Mouse (Mus musculus) MEL (cell line): ENCODE results near the gene Lrrc61. TPM values are rescaled to one million over a fixed set of nuclear protein-coding genes. Genes with fewer than 3 reads are reported as not detected.

Source experiments
- DNase-seq: peaks from one replicate; pipeline ENCODE4 v3.0.0; 2011; ENCODE audit warnings: low read depth, low spot score
- H3K27ac ChIP-seq: 2 replicates; pipeline ENCODE4 v1.5.1; 2012; ENCODE audit warnings: low read depth, mild to moderate bottlenecking, control low read depth, low read length, moderate library complexity; ENCODE audit not compliant: control insufficient read depth
- H3K27me3 ChIP-seq, 2 experiments: fragments of 150-350 bp in 1 of 2; sonication (generic) in 1 of 2; 2 replicates each; pipeline ENCODE4 v1.6.1; 2012; ENCODE audit warnings: low read length in 2 of 2, mild to moderate bottlenecking in 2 of 2, improper control_type of control experiment in 1 of 2, moderate library complexity in 1 of 2; ENCODE audit not compliant: insufficient read depth in 2 of 2, control insufficient read depth in 1 of 2
- H3K36me3 ChIP-seq, 2 experiments: 2 replicates each; pipeline ENCODE4 v1.6.1; 2012 to 2014; ENCODE audit warnings: low read length in 2 of 2, improper control_type of control experiment in 1 of 2, inconsistent platforms in 1 of 2, mild to moderate bottlenecking in 1 of 2; ENCODE audit not compliant: insufficient read depth in 2 of 2, control insufficient read depth in 1 of 2
- H3K4me1 ChIP-seq, 2 experiments: fragments of 150-350 bp in 1 of 2; sonication (generic) in 1 of 2; 2 replicates each; pipeline ENCODE4 v1.6.1; 2012; ENCODE audit warnings: low read length in 2 of 2, improper control_type of control experiment in 1 of 2, mild to moderate bottlenecking in 1 of 2; ENCODE audit not compliant: insufficient read depth in 2 of 2, control insufficient read depth in 1 of 2
- H3K4me3 ChIP-seq, 2 experiments: fragments of 150-350 bp in 1 of 2; sonication (generic) in 1 of 2; 2 replicates each; pipeline ENCODE4 v1.5.1; 2012; ENCODE audit warnings: low read depth in 2 of 2, low read length in 2 of 2, mild to moderate bottlenecking in 2 of 2, moderate library complexity in 2 of 2, control low read depth in 1 of 2, improper control_type of control experiment in 1 of 2; ENCODE audit not compliant: control insufficient read depth in 1 of 2, insufficient read depth in 1 of 2
- H3K79me2 ChIP-seq: 2 replicates; pipeline ENCODE4 v1.6.1; 2012; ENCODE audit warnings: mild to moderate bottlenecking, low read length, moderate library complexity; ENCODE audit not compliant: control insufficient read depth, poor library complexity, insufficient read depth
- H3K9ac ChIP-seq: 2 replicates; pipeline ENCODE4 v1.6.1; 2012; ENCODE audit warnings: low read depth, mild to moderate bottlenecking, control low read depth, low read length, moderate library complexity; ENCODE audit not compliant: control insufficient read depth, poor library complexity, severe bottlenecking
- H3K9me3 ChIP-seq: fragments of 150-350 bp; sonication (generic); replicated peaks from 2 replicates; pipeline ENCODE4 v1.6.1; 2012; ENCODE audit warnings: mild to moderate bottlenecking, low read length, improper control_type of control experiment, moderate library complexity; ENCODE audit not compliant: insufficient read depth
- BHLHE40 ChIP-seq: IDR thresholded peaks from 2 replicates; pipeline ENCODE4 v1.6.1; 2012; ENCODE audit warnings: low read depth, mild to moderate bottlenecking, inconsistent platforms, low read length, improper control_type of control experiment, borderline replicate concordance
- CHD2 ChIP-seq: IDR thresholded peaks from 2 replicates; pipeline ENCODE4 v1.6.1; 2011; ENCODE audit warnings: low read length, improper control_type of control experiment
- CTCF ChIP-seq, 3 experiments: IDR thresholded peaks in 2 of 3; conservative IDR thresholded peaks in 1 of 3; 2 replicates each; pipeline ENCODE4 v1.5.1; 2011 to 2012; ENCODE audit warnings: low read length in 3 of 3, low read depth in 2 of 3, mild to moderate bottlenecking in 2 of 3, improper control_type of control experiment in 1 of 3, inconsistent platforms in 1 of 3, mixed read lengths in 1 of 3, moderate library complexity in 1 of 3; ENCODE audit not compliant: control insufficient read depth in 1 of 3, insufficient read depth in 1 of 3, poor library complexity in 1 of 3, severe bottlenecking in 1 of 3
- ELF1 ChIP-seq: IDR thresholded peaks from 2 replicates; pipeline ENCODE4 v1.6.1; 2014; ENCODE audit warnings: low read depth, mild to moderate bottlenecking, inconsistent platforms, low read length, improper control_type of control experiment, moderate library complexity
- EP300 ChIP-seq, 2 experiments: IDR thresholded peaks; 2 replicates each; pipeline ENCODE4 v1.6.1; 2011; ENCODE audit warnings: improper control_type of control experiment in 2 of 2, low read length in 2 of 2, low read depth in 1 of 2, mild to moderate bottlenecking in 1 of 2
- GATA1 ChIP-seq: IDR thresholded peaks from 2 replicates; pipeline ENCODE4 v1.6.1; 2011; ENCODE audit warnings: low read depth, low read length, improper control_type of control experiment
- KAT2A ChIP-seq: conservative IDR thresholded peaks from 2 replicates; pipeline ENCODE4 v1.6.1; 2012; ENCODE audit warnings: low read depth, low read length, improper control_type of control experiment, inconsistent platforms
- MAX ChIP-seq: IDR thresholded peaks from 2 replicates; pipeline ENCODE4 v1.6.1; 2011; ENCODE audit warnings: low read length, improper control_type of control experiment
- MEF2A ChIP-seq: IDR thresholded peaks from 2 replicates; pipeline ENCODE4 v1.6.1; 2014; ENCODE audit warnings: low read depth, mild to moderate bottlenecking, inconsistent platforms, low read length, improper control_type of control experiment; ENCODE audit not compliant: poor library complexity, insufficient replicate concordance, severe bottlenecking; ENCODE audit errors: extremely low read depth
- MXI1 ChIP-seq: IDR thresholded peaks from 2 replicates; pipeline ENCODE4 v1.6.1; 2011; ENCODE audit warnings: mild to moderate bottlenecking, low read depth, low read length, improper control_type of control experiment
- MYB ChIP-seq: IDR thresholded peaks from 2 replicates; pipeline ENCODE4 v1.6.1; 2011; ENCODE audit warnings: mild to moderate bottlenecking, low read depth, low read length, improper control_type of control experiment
- MYC ChIP-seq: IDR thresholded peaks from 2 replicates; pipeline ENCODE4 v1.6.1; 2011; ENCODE audit warnings: low read depth, mild to moderate bottlenecking, low read length, improper control_type of control experiment, moderate library complexity
- NELFE ChIP-seq: IDR thresholded peaks from 2 replicates; pipeline ENCODE4 v1.6.1; 2011; ENCODE audit warnings: low read depth, low read length, improper control_type of control experiment
- NRF1 ChIP-seq: IDR thresholded peaks from 2 replicates; pipeline ENCODE4 v1.6.1; 2014; ENCODE audit warnings: low read depth, mild to moderate bottlenecking, inconsistent platforms, low read length, improper control_type of control experiment, moderate library complexity; ENCODE audit not compliant: poor library complexity, insufficient read depth, severe bottlenecking
- POLR2A ChIP-seq, 2 experiments: IDR thresholded peaks; 2 replicates each; pipeline ENCODE4 v1.6.1; 2011 to 2012; ENCODE audit warnings: low read length in 2 of 2, mild to moderate bottlenecking in 2 of 2, control low read depth in 1 of 2, improper control_type of control experiment in 1 of 2, low read depth in 1 of 2, moderate library complexity in 1 of 2; ENCODE audit not compliant: control insufficient read depth in 1 of 2, insufficient read depth in 1 of 2, poor library complexity in 1 of 2
- POLR2AphosphoS2 ChIP-seq: IDR thresholded peaks from 2 replicates; pipeline ENCODE4 v1.6.1; 2011; ENCODE audit warnings: low read length, improper control_type of control experiment
- RAD21 ChIP-seq: IDR thresholded peaks from 2 replicates; pipeline ENCODE4 v1.6.1; 2011; ENCODE audit warnings: mild to moderate bottlenecking, low read depth, low read length, improper control_type of control experiment
- RCOR1 ChIP-seq: IDR thresholded peaks from 2 replicates; pipeline ENCODE4 v1.6.1; 2012; ENCODE audit warnings: low read depth, mild to moderate bottlenecking, inconsistent platforms, low read length, improper control_type of control experiment
- SMC3 ChIP-seq: IDR thresholded peaks from 2 replicates; pipeline ENCODE4 v1.6.1; 2011; ENCODE audit warnings: low read depth, low read length, improper control_type of control experiment
- TBP ChIP-seq: IDR thresholded peaks from 2 replicates; pipeline ENCODE4 v1.8.0; 2011; ENCODE audit warnings: low read depth, low read length, improper control_type of control experiment
- UBTF ChIP-seq: IDR thresholded peaks from 2 replicates; pipeline ENCODE4 v1.6.1; 2012; ENCODE audit warnings: low read depth, mild to moderate bottlenecking, inconsistent platforms, low read length, improper control_type of control experiment, moderate library complexity, borderline replicate concordance; ENCODE audit not compliant: insufficient read depth
- USF1 ChIP-seq: IDR thresholded peaks from 2 replicates; pipeline ENCODE4 v1.6.1; 2014; ENCODE audit warnings: low read depth, mild to moderate bottlenecking, inconsistent platforms, low read length, improper control_type of control experiment, moderate library complexity
- ZMIZ1 ChIP-seq: IDR thresholded peaks from 2 replicates; pipeline ENCODE4 v1.6.1; 2012; ENCODE audit warnings: low read depth, mild to moderate bottlenecking, inconsistent platforms, low read length, improper control_type of control experiment, moderate library complexity
- ZNF384 ChIP-seq: IDR thresholded peaks from 2 replicates; pipeline ENCODE4 v1.6.1; 2012; ENCODE audit warnings: low read depth, mild to moderate bottlenecking, inconsistent platforms, low read length, improper control_type of control experiment
- polyA plus RNA-seq, 2 experiments: library from polyadenylated mRNA; stranded (reverse) in 1 of 2; unstranded in 1 of 2; fragments of >175 nt in 1 of 2; fragments of >200 nt in 1 of 2; gene quantifications; 2 replicates each; pipeline versions ENCODE4 v1.2.1 to v1.2.4; 2012; ENCODE audit warnings: low replicate concordance in 2 of 2, low read depth in 1 of 2; ENCODE audit not compliant: insufficient read length in 2 of 2, insufficient read depth in 1 of 2, missing spikeins in 1 of 2
- total RNA-seq: library from RNA; depleted of rRNA; stranded (reverse); fragments of 300-350 nt; gene quantifications from 2 replicates; pipeline ENCODE4 v1.2.3, GENCODE M21; 2012

Lrrc61 gene
- total and polyA plus RNA-seq, 3 experiments: not detected

DNA sequence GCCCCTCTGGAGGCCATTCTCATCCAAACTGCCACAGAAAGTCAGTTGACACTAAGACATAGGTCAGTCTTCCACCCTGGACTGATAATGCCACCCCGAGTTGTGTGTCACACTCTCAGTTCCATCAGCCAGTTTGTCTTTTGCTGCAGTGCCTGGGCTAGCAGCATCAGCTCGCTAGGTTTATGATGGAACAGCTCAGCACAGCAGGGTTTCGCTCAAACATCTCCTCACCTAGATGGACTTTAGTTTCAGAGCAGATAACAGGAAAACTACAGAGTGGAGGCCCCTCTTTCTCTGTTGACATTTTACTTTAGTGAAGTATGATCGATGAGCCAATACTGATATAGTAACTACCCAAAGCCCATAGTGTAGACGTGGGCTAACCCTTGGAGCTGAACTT, 60.2 kb downstream of the Lrrc61 start:
- no peaks in the 10 kb centered on the region for H3K27me3 ChIP-seq
- H3K4me1 ChIP-seq: no peaks in the 10 kb centered on the region
- H3K4me3 ChIP-seq: no peak overlapping the region
- H3K27ac ChIP-seq: no peak overlapping the region
- no peak overlapping the region for H3K9ac ChIP-seq
- H3K36me3 ChIP-seq: no peaks in the 10 kb centered on the region
- no peaks in the 10 kb centered on the region for H3K79me2 ChIP-seq
- no peak for TF ChIP-seq MXI1
- TF ChIP-seq CTCF (IDR thresholded peaks at IDR 0.05 in 2 of 3, conservative IDR thresholded peaks at IDR 0.05 in 1 of 3; ENCODE audit: control insufficient read depth in 1 of 3, insufficient read depth in 1 of 3, low read depth in 2 of 3, low read length in 3 of 3, poor library complexity in 1 of 3, severe bottlenecking in 1 of 3): no peak
- no peak for TF ChIP-seq SMC3
- TF ChIP-seq MYC: no peak
- TF ChIP-seq UBTF: no peak
- no peak for TF ChIP-seq EP300 (IDR thresholded peaks at IDR 0.05; ENCODE audit: low read depth in 1 of 2, low read length in 2 of 2)
- no peak for DNase-seq
- no peaks in the 10 kb centered on the region for H3K9me3 ChIP-seq

DNA sequence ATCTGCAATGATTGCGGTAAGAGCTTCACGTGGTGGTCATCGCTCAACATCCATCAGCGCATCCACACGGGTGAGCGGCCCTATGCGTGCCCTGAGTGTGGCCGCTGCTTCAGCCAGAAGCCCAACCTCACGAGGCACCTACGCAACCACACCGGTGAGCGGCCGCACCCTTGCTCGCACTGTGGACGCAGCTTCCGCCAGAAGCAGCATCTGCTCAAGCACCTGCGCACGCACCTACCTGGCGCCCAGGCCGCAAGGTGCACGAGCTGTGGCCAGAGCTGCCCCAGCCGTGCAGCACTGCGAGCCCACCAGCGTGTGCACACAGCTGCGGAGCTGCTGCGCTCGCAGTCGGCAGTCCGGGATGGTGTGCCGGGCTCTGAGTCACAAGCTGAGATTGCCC, 65.4 kb downstream of the Lrrc61 start:
- no peak overlapping the region for H3K4me3 ChIP-seq
- TF ChIP-seq NRF1 (no peak), MYB (no peak), NELFE (no peak), RCOR1 (no peak), ELF1 (no peak), POLR2A (IDR thresholded peaks at IDR 0.05; ENCODE audit: control insufficient read depth in 1 of 2, insufficient read depth in 1 of 2, low read depth in 1 of 2, low read length in 2 of 2, poor library complexity in 1 of 2) (no peak), CHD2 (no peak), KAT2A (no peak), GATA1 (no peak), ZNF384 (no peak), USF1 (no peak), MAX (no peak), ZMIZ1 (no peak), POLR2AphosphoS2 (no peak), MYC (no peak), TBP (no peak), MEF2A (no peak), SMC3 (no peak), RAD21 (no peak), BHLHE40 (no peak)
- H3K9me3 ChIP-seq: no peaks in the 10 kb centered on the region
- no peak for DNase-seq
- H3K27ac ChIP-seq: no peak overlapping the region
- no peaks in the 10 kb centered on the region for H3K36me3 ChIP-seq
- H3K4me1 ChIP-seq: no peaks in the 10 kb centered on the region
- H3K79me2 ChIP-seq: no peaks in the 10 kb centered on the region
- H3K9ac ChIP-seq: no peak overlapping the region
- H3K27me3 ChIP-seq: no peaks in the 10 kb centered on the region
